Mouse (Mus musculus) central nervous system, embryonic 14 days (tissue): ENCODE results near the gene Nlrp5. TPM values are rescaled to one million over a fixed set of nuclear protein-coding genes. Genes with fewer than 3 reads are reported as not detected.

Experiments
- polyA plus RNA-seq: library from polyadenylated mRNA; depleted of rRNA; stranded (reverse); fragments of >200 nt; gene quantifications from 2 replicates; pipeline ENCODE4 v1.2.3, GENCODE M21; 2012; rRNA removed

Gene Nlrp5
- polyA plus RNA-seq = 0.03 TPM in 1 of 2 replicates, not detected in the other

DNA sequence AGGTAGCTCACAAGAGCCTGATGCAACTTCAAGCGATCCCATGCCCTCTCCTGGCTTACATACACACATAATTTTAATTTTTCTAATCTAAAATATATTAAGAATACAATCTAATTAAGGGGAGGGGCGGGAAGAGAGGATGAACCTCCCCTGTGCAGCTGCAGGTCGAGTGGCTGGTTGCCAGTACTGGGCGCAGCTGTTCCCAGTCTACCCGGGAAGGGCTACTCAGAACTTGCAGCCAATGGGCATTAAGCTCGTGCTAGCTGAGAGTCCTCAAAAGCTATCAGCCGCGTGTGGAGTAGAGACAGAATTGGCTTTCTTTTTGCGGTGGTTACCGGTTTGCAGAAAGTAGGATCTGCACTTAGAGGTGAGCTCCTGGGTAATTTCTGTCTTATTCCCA lies at the start of gene Nlrp5:
TSS of gene Nlrp5 (plus strand) at position 301 of the 400 bp plus-strand sequence.

Other genes with a start within 250 kb of the Nlrp5 start
- gene Gm10662, start 241.4 kb upstream of the Nlrp5 start, polyA plus RNA-seq = not detected in 2 replicates
- not detected in 2 replicates for gene Vmn1r165, start 168.6 kb upstream of the Nlrp5 start, polyA plus RNA-seq
- gene Vmn1r166, start 134.2 kb upstream of the Nlrp5 start, polyA plus RNA-seq = not detected in 2 replicates
- gene Gm6902, start 107.0 kb upstream of the Nlrp5 start, polyA plus RNA-seq = not detected in 2 replicates
- not detected in 2 replicates for gene Nlrp4e, start 84.7 kb upstream of the Nlrp5 start, polyA plus RNA-seq
- gene Vmn1r167, start 121.3 kb downstream of the Nlrp5 start, polyA plus RNA-seq = not detected in 2 replicates
- gene Vmn1r168, start 153.8 kb downstream of the Nlrp5 start, polyA plus RNA-seq = not detected in 2 replicates
- not detected in 2 replicates for gene Vmn1r169, start 189.6 kb downstream of the Nlrp5 start, polyA plus RNA-seq
- gene Vmn1r170, start 220.3 kb downstream of the Nlrp5 start, polyA plus RNA-seq = not detected in 2 replicates
- gene Vmn1r171, start 244.8 kb downstream of the Nlrp5 start, polyA plus RNA-seq = not detected in 2 replicates